Mouse (Mus musculus): ENCODE results near the gene Agtrap. TPM values are rescaled to one million over a fixed set of nuclear protein-coding genes. Genes with fewer than 3 reads are reported as not detected.
"Not testable (repeated sequence)": the region's sequence is repeated elsewhere in the genome, so short reads cannot be mapped to it uniquely, and the experiment has no call there.

The Agtrap gene
- polyA plus RNA-seq, 1 experiment = 106 TPM

DNA sequence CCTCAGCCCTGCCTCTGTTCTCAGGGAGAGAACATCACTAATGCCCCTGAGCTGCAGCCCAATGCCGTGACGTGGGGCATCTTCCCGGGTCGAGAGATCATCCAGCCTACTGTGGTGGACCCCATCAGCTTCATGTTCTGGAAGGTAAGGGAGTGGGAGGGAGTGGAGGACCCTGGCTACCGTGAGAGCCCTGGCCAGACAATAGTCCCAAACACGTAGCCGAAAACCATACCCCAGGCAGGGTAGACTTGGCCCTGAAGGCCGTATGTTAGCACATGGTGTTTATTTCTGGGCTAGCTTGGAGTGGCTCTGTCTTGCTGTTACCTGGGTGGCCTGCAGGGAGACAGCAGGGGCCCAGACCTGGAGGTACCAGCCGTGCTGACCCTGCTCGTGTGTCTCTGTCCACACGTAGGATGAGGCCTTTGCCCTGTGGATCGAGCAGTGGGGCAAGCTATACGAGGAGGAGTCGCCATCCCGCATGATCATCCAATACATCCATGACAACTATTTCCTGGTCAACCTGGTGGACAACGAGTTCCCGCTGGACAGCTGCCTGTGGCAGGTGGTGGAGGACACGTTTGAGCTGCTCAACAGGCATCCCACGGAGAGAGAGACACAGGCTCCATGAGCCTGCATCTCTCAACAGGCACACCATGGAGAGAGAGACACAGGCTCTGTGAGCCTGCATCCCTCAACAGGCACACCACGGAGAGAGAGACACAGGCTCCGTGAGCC, 32.7 kb downstream of the Agtrap start:
- no peaks in the 10 kb centered on the region for H3K4me1 ChIP-seq (replicated peaks; ENCODE audit: control insufficient read depth, insufficient read depth, low read length)
- no peak for TF ChIP-seq CTCF (IDR thresholded peaks at IDR 0.05; ENCODE audit: borderline replicate concordance, control insufficient read depth, extremely low read depth, insufficient read depth, low read length, poor library complexity)
- TF ChIP-seq POLR2A (IDR thresholded peaks at IDR 0.05; ENCODE audit: control insufficient read depth, extremely low read depth, insufficient read depth, low read length, poor library complexity) = no peak
- H3K4me3 ChIP-seq (ENCODE audit: control insufficient read depth, insufficient read depth, low read length) = no peak overlapping the region
- H3K36me3 ChIP-seq (ENCODE audit: control insufficient read depth, insufficient read depth, low read length) = peaks cover 10% of the 10 kb centered on the region; the same call in 1 of the 2 replicates
- WGBS = 96% methylated on average over 21 of the region's 21 CpGs
- no peak overlapping the region for H3K27ac ChIP-seq (ENCODE audit: control insufficient read depth, insufficient read depth, low read length)
- no peak for DNase-seq
- H3K27me3 ChIP-seq (ENCODE audit: control insufficient read depth, insufficient read depth, low read length) = no peaks in the 10 kb centered on the region

DNA sequence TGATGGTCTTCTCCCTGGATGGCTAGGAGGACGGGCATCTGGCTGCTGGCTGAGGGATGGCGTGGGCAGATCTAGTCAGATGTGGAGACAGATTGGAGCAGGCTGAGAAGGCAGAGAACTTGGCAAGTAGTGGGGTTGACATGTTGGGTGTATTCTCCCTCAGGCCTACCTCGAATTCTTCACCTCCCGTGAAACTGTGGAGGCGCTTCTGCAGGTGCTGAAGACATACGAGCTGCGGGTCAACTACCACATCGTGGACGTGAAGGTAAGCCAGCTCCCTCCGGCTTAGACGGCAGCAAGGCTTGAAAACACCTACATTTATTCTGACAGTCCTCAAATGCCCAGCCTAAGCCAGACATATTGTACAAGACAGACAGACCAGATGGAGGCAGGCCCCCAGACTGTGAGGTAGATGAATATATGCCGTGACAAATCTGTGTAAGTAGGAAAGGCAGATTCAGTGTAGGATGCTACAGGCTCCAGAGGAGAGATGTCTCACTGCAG, 34.4 kb downstream of the Agtrap start:
- TF ChIP-seq POLR2A (IDR thresholded peaks at IDR 0.05; ENCODE audit: control insufficient read depth, extremely low read depth, insufficient read depth, low read length, poor library complexity) = no peak
- TF ChIP-seq CTCF (IDR thresholded peaks at IDR 0.05; ENCODE audit: borderline replicate concordance, control insufficient read depth, extremely low read depth, insufficient read depth, low read length, poor library complexity) = no peak
- no peak for DNase-seq
- peaks cover 10% of the 10 kb centered on the region for H3K36me3 ChIP-seq (ENCODE audit: control insufficient read depth, insufficient read depth, low read length)
- WGBS = 97% methylated on average over 12 of the region's 12 CpGs
- H3K27ac ChIP-seq (ENCODE audit: control insufficient read depth, insufficient read depth, low read length) = no peak overlapping the region
- H3K27me3 ChIP-seq (ENCODE audit: control insufficient read depth, insufficient read depth, low read length) = no peaks in the 10 kb centered on the region
- H3K4me3 ChIP-seq (ENCODE audit: control insufficient read depth, insufficient read depth, low read length) = no peak overlapping the region
- H3K4me1 ChIP-seq (replicated peaks; ENCODE audit: control insufficient read depth, insufficient read depth, low read length) = no peaks in the 10 kb centered on the region

DNA sequence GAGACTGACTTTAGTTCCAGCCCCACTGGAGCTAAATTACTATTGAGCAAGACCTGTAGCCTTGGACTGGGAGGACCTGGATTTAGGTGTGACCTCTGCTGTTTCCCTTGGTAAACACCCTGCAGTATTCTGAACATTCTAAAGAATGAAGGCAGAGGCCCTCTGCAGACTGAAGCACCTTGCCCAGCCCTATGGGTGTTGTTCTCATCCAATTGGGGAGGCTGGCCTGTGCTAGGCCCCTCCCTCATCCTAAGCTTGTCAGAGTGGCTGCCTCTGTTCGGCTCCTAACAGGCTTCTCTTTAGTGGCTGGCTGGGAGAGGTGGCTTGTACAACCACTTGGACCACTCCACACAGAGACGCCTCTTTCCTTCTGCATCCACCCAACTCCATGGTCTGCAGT, 34.9 kb downstream of the Agtrap start:
- WGBS = 95% methylated on average over 2 of the region's 2 CpGs
- no peak overlapping the region for H3K27ac ChIP-seq (ENCODE audit: control insufficient read depth, insufficient read depth, low read length)

DNA sequence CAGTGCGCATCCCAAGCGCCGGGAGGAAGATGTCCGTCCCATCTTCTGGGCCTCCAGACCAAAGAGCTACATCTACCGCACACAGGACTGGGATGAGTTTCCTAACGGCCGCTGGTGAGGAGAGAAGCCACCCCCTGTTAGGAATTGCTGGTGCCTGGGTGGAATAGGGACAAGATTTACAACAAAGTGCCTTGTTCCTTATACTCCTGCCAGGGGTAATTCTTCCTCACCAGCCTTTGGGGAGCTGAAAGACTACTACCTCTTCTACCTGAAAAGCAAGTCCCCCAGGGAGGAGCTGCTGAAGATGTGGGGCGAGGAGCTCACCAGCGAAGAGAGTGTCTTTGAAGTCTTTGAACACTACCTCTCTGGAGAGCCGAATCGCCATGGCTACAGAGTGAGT, 35.9 kb downstream of the Agtrap start:
- H3K4me3 ChIP-seq (ENCODE audit: control insufficient read depth, insufficient read depth, low read length) = no peak overlapping the region
- H3K4me1 ChIP-seq (replicated peaks; ENCODE audit: control insufficient read depth, insufficient read depth, low read length) = no peaks in the 10 kb centered on the region
- DNase-seq = no peak
- 95% methylated on average over 11 of the region's 11 CpGs for WGBS
- TF ChIP-seq CTCF (IDR thresholded peaks at IDR 0.05; ENCODE audit: borderline replicate concordance, control insufficient read depth, extremely low read depth, insufficient read depth, low read length, poor library complexity) = no peak
- no peak for TF ChIP-seq POLR2A (IDR thresholded peaks at IDR 0.05; ENCODE audit: control insufficient read depth, extremely low read depth, insufficient read depth, low read length, poor library complexity)
- no peak overlapping the region for H3K27ac ChIP-seq (ENCODE audit: control insufficient read depth, insufficient read depth, low read length)
- H3K27me3 ChIP-seq (ENCODE audit: control insufficient read depth, insufficient read depth, low read length) = no peaks in the 10 kb centered on the region
- H3K36me3 ChIP-seq (ENCODE audit: control insufficient read depth, insufficient read depth, low read length) = peaks cover 10% of the 10 kb centered on the region

More for the DNA sequence above, 34.9 kb downstream of the Agtrap start:
- no peak for DNase-seq
- H3K36me3 ChIP-seq (ENCODE audit: control insufficient read depth, insufficient read depth, low read length) = peaks cover 10% of the 10 kb centered on the region
- TF ChIP-seq POLR2A (IDR thresholded peaks at IDR 0.05; ENCODE audit: control insufficient read depth, extremely low read depth, insufficient read depth, low read length, poor library complexity) = no peak
- no peak for TF ChIP-seq CTCF (IDR thresholded peaks at IDR 0.05; ENCODE audit: borderline replicate concordance, control insufficient read depth, extremely low read depth, insufficient read depth, low read length, poor library complexity)
- H3K4me1 ChIP-seq (replicated peaks; ENCODE audit: control insufficient read depth, insufficient read depth, low read length) = no peaks in the 10 kb centered on the region
- no peak overlapping the region for H3K4me3 ChIP-seq (ENCODE audit: control insufficient read depth, insufficient read depth, low read length)
- no peaks in the 10 kb centered on the region for H3K27me3 ChIP-seq (ENCODE audit: control insufficient read depth, insufficient read depth, low read length)

DNA sequence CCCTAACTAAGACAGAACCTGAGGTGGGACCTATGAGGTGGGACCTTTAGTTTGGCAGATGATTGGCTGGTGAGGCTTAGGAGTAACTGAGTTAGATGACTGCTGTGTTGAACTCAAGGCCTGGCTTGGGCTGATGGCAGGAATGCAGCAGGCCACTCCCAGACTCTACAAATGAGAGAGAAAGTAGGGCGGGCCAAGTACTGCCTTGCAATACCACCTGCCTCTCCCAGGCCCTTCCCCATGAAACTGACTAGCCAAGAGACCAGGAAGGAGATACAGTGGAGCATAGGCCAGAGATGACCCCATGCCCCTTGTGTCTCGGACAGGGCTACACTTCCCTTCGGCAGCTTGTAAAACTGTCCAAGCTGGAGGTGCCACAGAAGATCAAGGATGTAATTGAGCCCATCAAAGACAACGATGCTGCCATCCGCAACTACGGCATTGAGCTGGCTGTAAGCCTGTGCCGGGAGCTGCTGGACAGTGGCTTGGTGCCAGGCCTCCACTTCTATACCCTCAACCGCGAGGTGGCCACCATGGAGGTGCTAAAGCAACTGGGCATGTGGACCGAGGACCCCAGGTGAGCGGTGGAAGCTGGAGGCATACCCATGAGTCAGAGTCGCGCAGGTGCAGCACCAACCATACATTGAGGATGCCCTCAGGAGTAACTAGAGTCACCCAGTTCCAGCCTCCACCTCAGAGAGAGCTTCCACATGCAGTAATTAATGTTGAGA, 36.6 kb downstream of the Agtrap start:
- TF ChIP-seq POLR2A (IDR thresholded peaks at IDR 0.05; ENCODE audit: control insufficient read depth, extremely low read depth, insufficient read depth, low read length, poor library complexity) (no peak), CTCF (IDR thresholded peaks at IDR 0.05; ENCODE audit: borderline replicate concordance, control insufficient read depth, extremely low read depth, insufficient read depth, low read length, poor library complexity) (no peak)
- Histone ChIP-seq H3K36me3 (ENCODE audit: control insufficient read depth, insufficient read depth, low read length) (peaks cover 10% of the 10 kb centered on the region), H3K27me3 (ENCODE audit: control insufficient read depth, insufficient read depth, low read length) (no peaks in the 10 kb centered on the region), H3K4me3 (ENCODE audit: control insufficient read depth, insufficient read depth, low read length) (no peak overlapping the region), H3K4me1 (replicated peaks; ENCODE audit: control insufficient read depth, insufficient read depth, low read length) (no peaks in the 10 kb centered on the region), H3K27ac (ENCODE audit: control insufficient read depth, insufficient read depth, low read length) (no peak overlapping the region)
- DNase-seq = no peak
- 96% methylated on average over 13 of the region's 13 CpGs for WGBS

DNA sequence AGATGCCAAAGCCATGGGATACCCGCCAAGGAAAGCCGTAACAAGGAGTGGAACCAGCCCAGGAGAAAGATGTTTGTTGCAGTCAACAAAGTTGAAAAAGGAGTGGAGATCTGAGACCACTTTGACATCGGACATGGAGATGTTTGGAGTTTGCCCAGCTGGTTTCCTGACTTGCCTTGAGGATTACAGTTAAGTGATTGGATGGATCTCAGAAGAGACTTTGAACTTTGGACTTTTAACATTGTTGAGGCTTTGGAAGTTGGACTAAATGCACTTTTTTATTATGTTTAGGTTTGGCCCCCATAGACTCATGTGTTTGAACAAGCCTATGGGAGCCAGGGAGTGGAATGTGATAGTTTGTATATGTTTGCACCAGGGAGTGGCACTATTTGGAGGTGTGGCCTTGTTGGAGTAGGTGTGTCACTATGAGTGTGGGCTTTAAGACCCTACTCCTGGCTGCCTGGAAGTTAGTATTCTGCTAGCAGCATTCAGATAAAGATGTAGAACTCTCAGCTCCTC, 37.4 kb downstream of the Agtrap start:
- H3K27ac ChIP-seq (ENCODE audit: control insufficient read depth, insufficient read depth, low read length); H3K4me1 ChIP-seq (replicated peaks; ENCODE audit: control insufficient read depth, insufficient read depth, low read length); H3K36me3 ChIP-seq (ENCODE audit: control insufficient read depth, insufficient read depth, low read length); H3K4me3 ChIP-seq (ENCODE audit: control insufficient read depth, insufficient read depth, low read length); H3K27me3 ChIP-seq (ENCODE audit: control insufficient read depth, insufficient read depth, low read length); DNase-seq: not testable (repeated sequence)
- 97% methylated on average over 3 of the region's 3 CpGs for WGBS

All from thymus, adult 2 months (tissue).